Mouse (Mus musculus) megakaryocyte, embryonic 14.5 days (primary cell): Measurements from ENCODE around the gene Orc4.

Experiments
- FLI1 ChIP-seq: IDR thresholded peaks from 2 replicates; pipeline ENCODE4 v1.6.1; 2012; ENCODE audit warnings: low read length, inconsistent platforms, mixed read lengths
- GATA1 ChIP-seq: IDR thresholded peaks from 3 replicates; pipeline ENCODE4 v1.6.1; 2012; ENCODE audit warnings: mixed read lengths, low read length, inconsistent platforms, borderline replicate concordance

GRCm38 (mm10) chr2:48885945-48886344, 64.1 kb downstream of the Orc4 start:
- TF ChIP-seq GATA1 (no peak), FLI1 (no peak)
